Mouse (Mus musculus) heart, postnatal 10 days (tissue): Measurements from ENCODE around the gene Fam102b. TPM values are rescaled to one million over a fixed set of nuclear protein-coding genes. Genes with fewer than 3 reads are reported as not detected.

Experiments used
- DNase-seq, 2 experiments: peaks; one replicate each; pipeline ENCODE4 v3.0.0; 2021
- intact Hi-C: fragments of 180-260 bp; cut with DNase I; formaldehyde crosslinking; loops from one replicate; pipeline ENCODE4 v1.15.1; 2025
- total RNA-seq, 2 experiments: library from RNA; stranded (reverse); gene quantifications; 2 replicates each; pipeline ENCODE4 v1.2.3; 2021

Gene Fam102b
- 10 to 100 TPM; 21.9 to 23.1 TPM for total RNA-seq

DNA sequence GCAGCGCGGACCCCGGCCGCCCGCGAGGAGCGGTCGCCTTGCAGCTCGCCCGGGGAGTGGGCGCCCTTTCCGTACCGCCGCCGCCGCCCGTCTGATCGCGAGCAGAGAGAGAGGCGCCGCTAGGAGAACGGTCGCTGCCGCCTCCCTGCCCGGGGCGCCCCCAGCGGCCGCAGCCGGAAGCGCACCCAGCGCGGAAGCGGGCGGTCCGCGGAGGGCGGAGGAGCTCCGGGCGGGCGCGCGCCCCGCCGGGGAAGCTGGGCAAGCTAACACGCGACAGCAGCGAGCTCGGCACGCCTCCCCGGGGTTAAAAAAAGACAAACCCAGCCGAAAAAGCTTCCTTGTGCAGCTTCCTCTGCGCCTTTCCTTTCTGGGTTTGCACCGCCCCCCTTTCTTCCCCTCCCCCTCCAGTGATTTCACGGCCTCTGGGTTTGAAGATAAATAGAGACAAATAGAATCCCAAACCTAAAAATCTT, at the start of gene Fam102b:
Gene Fam102b, minus strand, starts transcription at position 93 of the 473 bp plus-strand sequence.
- intact Hi-C loops: loop anchor here (5.0 kb wide), 1 partner anchor 115 kb away; the partner anchor contains the start of gene Prpf38b
- DNase-seq: peak; percentile 92 to 93

DNA sequence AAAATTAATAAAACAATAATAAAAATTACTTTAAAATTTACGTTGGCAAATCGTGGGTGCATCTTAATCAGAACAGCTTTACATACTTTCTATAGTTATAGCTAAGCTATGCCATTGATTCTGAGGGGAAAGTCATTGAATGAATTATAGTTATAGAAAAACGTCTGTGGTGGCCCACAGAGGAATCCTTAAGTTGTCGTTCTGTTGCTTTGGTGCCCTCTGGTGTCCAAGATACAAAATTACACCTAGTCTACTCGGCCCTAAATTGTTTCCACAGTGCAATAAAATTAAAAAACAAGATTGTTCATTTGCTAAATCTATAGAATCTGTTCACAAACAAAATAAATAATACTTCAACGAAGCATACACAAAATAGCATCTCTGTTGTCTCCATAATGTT, 35.6 kb upstream of the Fam102b start:
- intact Hi-C loops: loop anchor here (1.0 to 5.0 kb wide), 4 partner anchors 38 to 206 kb away; partner anchors contain the start of gene Prpf38b
- DNase-seq: peak; percentile 57 to 69

DNA sequence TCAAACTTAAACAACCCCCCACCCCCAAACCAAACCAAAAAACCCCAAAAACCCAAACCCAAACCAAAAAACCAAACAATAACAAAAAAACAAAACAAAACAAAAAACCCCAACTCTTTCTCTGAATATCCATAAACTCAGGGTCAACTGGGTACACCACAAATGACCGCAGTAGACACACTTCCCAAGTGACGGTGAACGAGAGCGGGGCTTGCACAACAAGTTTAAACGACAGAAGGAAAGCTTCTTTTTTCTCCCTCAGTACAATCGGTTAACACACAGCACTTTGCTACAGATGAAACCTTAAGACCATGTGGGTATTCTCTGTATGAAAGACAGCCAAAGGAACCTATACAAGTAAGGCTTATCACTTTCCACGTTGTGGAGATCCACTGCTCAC, 35.0 kb upstream of the Fam102b start:
- intact Hi-C loops: loop anchor here (1.0 to 5.0 kb wide), 4 partner anchors 37 to 205 kb away; partner anchors contain the start of gene Prpf38b
- DNase-seq: no peak

GRCm38 (mm10) chr3:109059903-109060302, 32.5 kb upstream of the Fam102b start:
- no peak for DNase-seq
- intact Hi-C loops: loop anchor here (5.0 kb wide), 2 partner anchors 83 to 203 kb away; no protein-coding TSS in a partner anchor

DNA sequence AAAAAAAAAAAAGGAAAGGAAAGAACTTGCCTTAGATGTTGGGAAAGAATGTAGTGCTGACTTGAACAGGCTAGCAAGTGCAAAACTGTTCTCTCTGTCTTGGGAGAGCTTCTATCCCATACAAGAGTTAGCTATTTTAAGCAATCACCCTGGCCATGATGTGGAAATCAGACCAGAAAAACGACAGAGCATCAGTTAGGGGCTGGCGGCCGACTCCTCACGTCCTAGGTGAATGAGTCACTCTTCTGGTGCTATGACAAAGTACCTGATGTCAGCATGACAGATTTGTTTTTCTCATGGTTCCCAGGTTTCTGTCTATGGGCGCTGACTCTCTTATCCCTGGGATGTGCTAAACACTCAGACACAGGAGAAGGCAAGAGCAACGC, 24.5 kb upstream of the Fam102b start:
- intact Hi-C loops: no loop called here
- no peak for DNase-seq

GRCm38 (mm10) chr3:109051056-109051945, 23.9 kb upstream of the Fam102b start:
- peak; percentile 32 to 41 for DNase-seq

DNA sequence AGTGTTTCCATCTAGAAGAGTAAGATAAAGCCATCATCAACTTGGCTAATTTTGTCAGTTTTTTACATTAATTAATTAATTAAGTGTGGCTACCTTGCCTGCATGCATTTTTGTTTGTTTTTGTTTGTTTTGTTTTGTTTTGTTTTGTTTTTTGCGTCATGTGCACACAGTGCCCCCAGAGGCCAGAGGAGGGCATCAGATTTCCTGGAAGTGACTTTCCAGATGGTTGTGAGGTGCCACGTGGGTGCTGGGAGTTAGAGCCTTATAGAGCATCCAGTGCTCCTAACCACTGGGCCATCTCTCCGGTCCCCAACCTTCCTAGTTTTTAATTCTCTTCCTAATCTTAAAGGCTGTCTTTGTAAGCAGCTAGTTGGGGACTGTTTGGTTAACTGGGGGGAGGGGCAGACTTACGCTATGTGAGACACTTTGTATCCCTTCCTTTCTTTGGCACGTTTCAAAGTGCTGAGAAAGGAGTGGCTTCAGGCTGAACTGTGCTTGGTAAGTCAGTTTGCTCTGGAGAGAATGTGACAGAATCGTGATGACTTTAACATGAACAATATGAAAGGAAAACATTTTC, 20.4 kb upstream of the Fam102b start:
- intact Hi-C loops: no loop called here
- no peak for DNase-seq

More at GRCm38 (mm10) chr3:109051056-109051945, 23.9 kb upstream of the Fam102b start:
- intact Hi-C loops: no loop called here

- intact Hi-C loops: no loop called here
- DNase-seq: no peak
Measured at GRCm38 (mm10) chr3:109046428-109046827, 19.0 kb upstream of the Fam102b start.

GRCm38 (mm10) chr3:109043395-109043794, 16.0 kb upstream of the Fam102b start:
- no peak for DNase-seq
- intact Hi-C loops: no loop called here

DNA sequence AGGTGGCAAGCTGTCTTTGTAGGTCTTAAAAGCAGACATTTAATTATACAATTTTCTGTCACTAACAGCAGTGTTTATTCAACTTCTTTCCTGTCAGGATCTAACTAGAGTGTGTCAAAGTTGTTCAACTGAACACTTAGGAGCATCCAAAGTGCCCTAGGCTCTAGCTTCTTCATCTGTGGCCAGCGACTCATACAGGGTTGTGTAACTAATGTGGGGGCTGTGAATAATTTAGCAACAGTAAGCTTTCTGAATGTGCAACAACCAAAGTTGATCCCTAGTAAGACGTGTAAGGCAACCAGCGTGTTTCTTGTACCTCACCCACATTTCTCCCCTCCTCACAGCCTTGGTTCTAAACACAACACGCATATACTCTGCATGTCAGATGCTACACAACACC, 13.5 kb upstream of the Fam102b start:
- no peak for DNase-seq
- intact Hi-C loops: no loop called here

DNA sequence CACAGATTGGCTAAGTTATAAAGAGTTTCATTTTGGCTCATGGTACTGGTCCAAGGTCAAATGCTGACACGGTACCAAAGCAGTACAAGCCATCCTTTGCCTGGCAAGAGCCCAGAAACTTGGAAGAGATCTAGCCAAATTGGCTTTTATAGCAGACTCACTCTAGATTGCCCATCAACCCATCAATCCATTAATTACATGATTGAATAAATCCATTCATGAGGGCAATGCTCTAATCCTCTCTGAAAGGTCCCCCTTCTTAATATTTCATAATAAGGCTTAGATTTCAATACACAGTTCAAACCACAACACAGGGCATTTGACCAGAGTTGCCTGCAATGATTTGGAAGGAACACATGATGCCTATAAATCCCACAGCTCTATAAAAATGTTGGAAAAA, 7.0 kb upstream of the Fam102b start:
- intact Hi-C loops: no loop called here
- DNase-seq: no peak

DNA sequence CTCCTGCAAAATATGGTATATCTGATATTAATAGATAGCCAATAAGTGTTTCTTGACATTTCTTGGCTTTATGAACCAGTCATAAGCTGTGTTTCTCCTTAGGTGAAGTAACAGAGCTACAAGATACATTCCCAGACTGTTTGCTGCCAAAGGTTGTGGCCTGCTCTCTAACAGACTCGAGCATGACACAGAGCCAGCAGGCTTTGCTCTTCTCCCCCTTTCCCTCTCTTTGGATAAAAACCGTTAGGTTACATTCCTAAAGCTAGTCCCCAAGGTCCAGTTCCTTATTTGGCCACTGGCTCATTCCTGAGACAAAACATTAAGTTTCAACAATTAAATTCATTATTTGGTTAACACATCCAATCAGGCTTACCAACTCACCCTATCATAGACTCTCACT, 4.9 kb upstream of the Fam102b start:
- no peak for DNase-seq
- intact Hi-C loops: no loop called here

DNA sequence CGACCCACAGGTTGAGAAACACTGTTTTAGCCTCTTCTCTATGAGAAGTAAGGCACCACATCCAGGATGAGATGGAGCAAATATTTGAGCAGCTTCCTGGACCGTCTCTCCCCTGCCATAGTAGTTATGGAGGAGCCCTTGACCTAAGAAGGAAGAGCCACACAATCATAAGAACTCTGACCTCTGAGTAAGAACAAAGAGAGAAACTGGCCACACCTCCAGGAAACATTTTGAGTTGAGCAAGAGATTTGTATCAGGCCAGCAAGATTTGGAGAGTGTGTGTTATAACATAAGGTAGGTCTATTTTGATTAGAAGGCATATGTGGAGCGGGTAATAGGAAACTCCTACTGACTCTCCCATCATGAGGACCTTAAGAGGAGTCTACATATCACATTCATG, 4.2 kb upstream of the Fam102b start:
- DNase-seq: no peak
- intact Hi-C loops: loop anchor here (2.0 kb wide), 1 partner anchor 13 kb away; no protein-coding TSS in a partner anchor

- peak; percentile 49 to 60 for DNase-seq
- intact Hi-C loops: loop anchor here (2.0 kb wide), 1 partner anchor 14 kb away; no protein-coding TSS in a partner anchor
Measured at GRCm38 (mm10) chr3:109030817-109031216, 3.4 kb upstream of the Fam102b start.

DNA sequence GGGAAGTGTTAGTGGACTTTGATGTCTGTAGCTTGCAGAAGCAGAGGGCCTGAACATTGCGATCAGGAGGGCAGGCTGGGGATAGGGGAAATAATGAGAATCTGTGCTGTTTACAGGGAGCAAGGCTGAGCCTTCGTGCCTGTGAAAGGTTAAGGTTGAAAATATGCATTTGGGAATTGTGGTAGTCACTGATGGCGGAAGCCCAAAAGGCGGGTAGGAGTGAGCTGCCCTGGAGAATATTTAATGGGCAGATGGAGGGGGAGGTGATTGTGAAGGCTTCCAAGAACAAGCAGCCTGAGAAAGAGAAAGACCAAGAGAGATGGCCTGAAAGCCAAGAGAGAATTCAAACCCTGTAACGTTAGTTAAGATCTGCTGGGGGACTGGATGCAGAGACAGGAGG, 2.3 kb upstream of the Fam102b start:
- intact Hi-C loops: loop anchor here (2.0 to 5.0 kb wide), 2 partner anchors 15 to 117 kb away; partner anchors contain the start of gene Prpf38b
- no peak for DNase-seq

DNA sequence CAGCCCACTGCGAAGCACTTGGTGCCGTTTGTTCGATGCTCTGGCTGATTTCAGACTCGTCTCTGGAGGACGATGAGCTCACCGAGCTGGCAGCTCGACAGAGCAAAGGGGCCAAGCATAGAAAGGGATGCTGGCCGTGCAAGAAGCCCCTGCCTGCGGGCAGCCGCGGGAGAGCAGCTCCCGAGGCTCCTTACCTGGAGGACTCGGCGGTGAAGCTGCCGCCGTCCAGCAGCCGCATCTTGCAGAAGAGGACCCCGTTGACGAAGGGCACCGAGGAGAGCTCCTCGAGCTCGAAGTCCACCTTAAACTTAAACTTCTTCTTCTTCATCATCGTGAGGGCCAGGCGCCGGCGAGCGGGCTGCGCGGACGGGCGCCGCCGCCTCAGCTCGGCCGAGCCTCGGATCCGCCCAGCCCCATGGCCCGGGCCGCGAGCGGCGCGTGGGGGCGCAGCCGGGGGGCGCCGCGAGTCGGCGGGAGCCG, 376 bp downstream of the Fam102b start:
- DNase-seq: peak in 1 of 2 experiments; percentile 61
- intact Hi-C loops: loop anchor here (5.0 kb wide), 1 partner anchor 115 kb away; the partner anchor contains the start of gene Prpf38b

GRCm38 (mm10) chr3:109026462-109026990, 881 bp downstream of the Fam102b start:
- intact Hi-C loops: loop anchor here (5.0 kb wide), 1 partner anchor 114 kb away; the partner anchor contains the start of gene Prpf38b

GRCm38 (mm10) chr3:109025579-109025978, 1.8 kb downstream of the Fam102b start:
- intact Hi-C loops: loop anchor here (1.0 to 5.0 kb wide), 2 partner anchors 37 to 113 kb away; partner anchors contain the start of gene Prpf38b
- peak; percentile 75 to 88 for DNase-seq

More at GRCm38 (mm10) chr3:109026462-109026990, 881 bp downstream of the Fam102b start:
- peak; percentile 57 to 64 for DNase-seq

- intact Hi-C loops: no loop called here
- DNase-seq: no peak
Measured at GRCm38 (mm10) chr3:109023066-109023465, 4.3 kb downstream of the Fam102b start.

DNA sequence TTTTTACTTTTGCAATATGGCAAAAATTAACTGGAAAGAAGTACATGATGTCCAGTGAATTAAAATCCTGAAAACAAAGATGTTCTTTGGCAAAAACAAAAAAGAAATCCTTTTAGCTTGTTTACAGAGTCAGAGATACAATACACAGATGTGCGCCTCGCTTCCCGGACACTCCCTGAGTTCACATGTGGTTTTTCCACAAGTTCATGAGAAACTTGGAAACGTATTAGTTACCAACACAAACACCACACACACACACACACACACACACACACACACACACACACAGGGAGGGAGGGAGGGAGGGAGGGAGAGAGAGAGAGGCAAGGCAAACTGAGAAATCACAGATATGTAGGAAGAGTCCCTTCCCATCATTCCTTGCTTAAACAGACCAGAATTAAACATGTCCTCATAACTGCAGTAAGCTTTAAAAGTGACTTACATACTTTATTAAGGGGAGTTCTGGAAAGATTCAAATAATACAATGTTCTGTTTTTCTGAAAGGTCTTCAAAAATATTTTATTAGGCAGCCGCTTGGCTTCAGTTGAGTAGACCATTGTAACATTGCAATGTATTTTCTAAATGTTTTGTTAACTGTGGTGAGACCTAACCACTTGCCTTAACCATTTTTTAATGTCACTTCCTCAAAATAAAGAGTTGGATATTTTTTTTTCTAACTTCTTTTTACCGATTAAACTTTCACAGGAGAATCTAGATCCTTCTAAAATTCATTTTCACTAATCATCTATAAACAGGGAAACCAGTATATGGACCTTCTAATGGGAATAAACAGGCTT, 5.5 kb downstream of the Fam102b start:
- intact Hi-C loops: no loop called here
- no peak for DNase-seq
